ENCODE assay signal across 8 mouse cellular contexts in the genomic region with DNA sequence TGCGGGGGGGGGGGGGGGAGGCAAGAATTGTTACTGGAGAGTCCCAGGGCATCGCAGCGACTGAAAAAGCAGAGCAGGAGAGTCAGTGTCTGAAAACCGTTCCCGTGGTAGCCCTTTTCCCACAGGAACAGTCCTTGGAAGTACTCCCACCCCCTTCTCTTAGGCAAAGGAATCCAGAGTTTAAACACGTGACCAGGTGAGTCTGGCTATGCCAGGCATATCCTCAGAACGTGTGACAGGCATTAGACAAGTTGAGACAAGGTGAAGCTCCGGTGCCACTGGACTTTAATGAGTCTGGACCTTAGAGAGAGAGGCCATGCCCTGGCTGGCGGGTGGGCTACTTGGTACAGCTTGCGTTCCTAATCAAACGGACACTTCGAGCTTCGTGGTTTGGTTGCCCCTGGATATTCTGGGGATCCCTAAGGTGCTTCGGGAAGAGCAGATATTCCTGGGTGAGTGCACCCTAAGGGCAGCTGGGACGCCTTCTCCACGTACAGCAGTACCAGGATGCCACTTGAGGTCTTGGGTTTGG. TPM values are rescaled to one million over a fixed set of nuclear protein-coding genes. Genes with fewer than 3 reads are reported as not detected.
DNase-seq lines count a peak whose midpoint lies in the region; ATAC-seq and TF ChIP-seq lines count a peak whose summit lies in the region.

No protein-coding gene starts in this region.

- TF ChIP-seq EP300 in liver, embryonic 14.5 days (IDR thresholded peaks at IDR 0.05; ENCODE audit: low read depth), result no peak

- WGBS in forebrain, embryonic 14.5 days, result 13% methylated on average over 16 of the region's 16 CpGs
- 32% methylated on average over 16 of the region's 16 CpGs for WGBS in liver, embryonic 14.5 days (ENCODE audit: insufficient replicate concordance)

- H3K27ac ChIP-seq in forebrain, embryonic 14.5 days (ENCODE audit: low read depth, low read length), result no peak overlapping the region
- H3K27ac ChIP-seq in liver, embryonic 14.5 days, result no peak overlapping the region

- peaks cover 37% of the 10 kb centered on the region for H3K4me1 ChIP-seq in erythroblast, embryonic 14.5 days (ENCODE audit: control insufficient read depth)
- peaks cover 35% of the 10 kb centered on the region for H3K4me1 ChIP-seq in E14TG2a.4 (replicated peaks; ENCODE audit: low read depth, low read length)
- H3K4me1 ChIP-seq in forebrain, embryonic 14.5 days (ENCODE audit: control insufficient read depth, insufficient read depth, low read length), result peaks cover 16% of the 10 kb centered on the region
- H3K4me1 ChIP-seq in liver, embryonic 14.5 days (replicated peaks; ENCODE audit: control insufficient read depth in 2 of 2, insufficient read depth in 2 of 2, low read length in 1 of 2), result peaks cover 5 to 16% of the 10 kb centered on the region in 2 experiments; a peak in 3 of 4 replicates

- TF ChIP-seq CTCF in E14TG2a.4 (conservative IDR thresholded peaks at IDR 0.05; ENCODE audit: low read length), result no peak
- no peak for TF ChIP-seq CTCF in liver, embryonic 14.5 days (IDR thresholded peaks at IDR 0.05; ENCODE audit: low read depth)

- no peak for ATAC-seq in erythroblast, adult 5-6 weeks (replicated peaks; ENCODE audit: low FRiP score, poor library complexity, severe bottlenecking)
- ATAC-seq in forebrain, embryonic 14.5 days, result no peak; the same call in 1 of the 2 replicates
- no peak for ATAC-seq in liver, embryonic 14.5 days (ENCODE audit: insufficient read depth)

- peak overlapping the region; percentile 79 for H3K4me3 ChIP-seq in erythroblast, embryonic 14.5 days (replicated peaks)
- peak overlapping the region; percentile 80 for H3K4me3 ChIP-seq in E14TG2a.4 (replicated peaks; ENCODE audit: low read length)
- H3K4me3 ChIP-seq in forebrain, embryonic 14.5 days (ENCODE audit: low read depth, low read length), result peak overlapping the region; percentile 78
- H3K4me3 ChIP-seq in liver, embryonic 14.5 days (ENCODE audit: insufficient read depth in 1 of 2, low read depth in 2 of 2, low read length in 2 of 2), result peak overlapping the region; percentile 72 to 79

- no peak for DNase-seq in forebrain, embryonic 14.5 days (ENCODE audit: low spot score)
- no peak for DNase-seq in liver, embryonic 14.5 days (ENCODE audit: low read depth in 3 of 3, low spot score in 3 of 3)
- DNase-seq in urinary bladder, adult 2 months (ENCODE audit: low spot score), result no peak
- no peak for DNase-seq in right cerebral cortex, adult 2 months (ENCODE audit: low spot score in 2 of 2)
- DNase-seq in Muller cell, postnatal 12 days (ENCODE audit: inconsistent ontology term), result no peak

- peak overlapping the region; percentile 51; the same call in 1 of the 2 replicates for H3K9ac ChIP-seq in forebrain, embryonic 14.5 days (ENCODE audit: low read length)
- H3K9ac ChIP-seq in liver, embryonic 14.5 days (replicated peaks), result peak overlapping the region; percentile 76

- H3K36me3 ChIP-seq in erythroblast, embryonic 14.5 days (ENCODE audit: control insufficient read depth), result peaks cover 2% of the 10 kb centered on the region
- no peaks in the 10 kb centered on the region for H3K36me3 ChIP-seq in E14TG2a.4 (ENCODE audit: insufficient read depth, low read length)
- H3K36me3 ChIP-seq in forebrain, embryonic 14.5 days (ENCODE audit: control insufficient read depth, insufficient read depth, low read length), result no peaks in the 10 kb centered on the region
- no peaks in the 10 kb centered on the region for H3K36me3 ChIP-seq in liver, embryonic 14.5 days (replicated peaks; ENCODE audit: control insufficient read depth, insufficient read depth, low read depth)

- peak overlapping the region; percentile 97 for H3K4me2 ChIP-seq in forebrain, embryonic 14.5 days (ENCODE audit: low read length)
- H3K4me2 ChIP-seq in liver, embryonic 14.5 days (ENCODE audit: low read depth), result peak overlapping the region; percentile 84

- H3K27me3 ChIP-seq in erythroblast, embryonic 14.5 days (ENCODE audit: control insufficient read depth), result peaks cover 16% of the 10 kb centered on the region
- peaks cover 73% of the 10 kb centered on the region for H3K27me3 ChIP-seq in E14TG2a.4 (ENCODE audit: insufficient read depth, low read length)
- H3K27me3 ChIP-seq in forebrain, embryonic 14.5 days (replicated peaks; ENCODE audit: control insufficient read depth, insufficient read depth, low read length), result no peaks in the 10 kb centered on the region
- H3K27me3 ChIP-seq in liver, embryonic 14.5 days (ENCODE audit: control insufficient read depth, insufficient read depth, low read length), result no peaks in the 10 kb centered on the region

- no peaks in the 10 kb centered on the region for H3K9me3 ChIP-seq in erythroblast, embryonic 14.5 days (ENCODE audit: control insufficient read depth, low read length)
- no peaks in the 10 kb centered on the region for H3K9me3 ChIP-seq in E14TG2a.4 (ENCODE audit: low read length)
- no peaks in the 10 kb centered on the region for H3K9me3 ChIP-seq in forebrain, embryonic 14.5 days (replicated peaks; ENCODE audit: control insufficient read depth, low read length)
- no peaks in the 10 kb centered on the region for H3K9me3 ChIP-seq in liver, embryonic 14.5 days (ENCODE audit: control insufficient read depth, low read length)

RNA-seq across cellular contexts. Expression of a gene that starts 1.6 kb away (rescaled TPM):
- polyA plus RNA-seq in erythroblast, embryonic 14.5 days (2012), result 0.14 and 0.23 TPM in 2 replicates
- total RNA-seq in erythroblast, adult 5-6 weeks (2015; ENCODE audit: low replicate concordance), result 4.0 and 5.2 TPM in 2 replicates
- total RNA-seq in erythroblast, adult 5-6 weeks (2017; ENCODE audit: low replicate concordance), result 2.1 and 2.5 TPM in 2 replicates
- 5.7 and 6.4 TPM in 2 replicates for polyA plus RNA-seq in forebrain, embryonic 14.5 days (2014; fragmentation: Nextera tagmentation; extraction: Ambion mirVana)
- polyA plus RNA-seq in liver, embryonic 14.5 days (2012; rRNA removed), result 3.3 and 3.6 TPM in 2 replicates
- polyA plus RNA-seq in liver, embryonic 14.5 days (2014; fragmentation: Nextera tagmentation; extraction: Ambion mirVana), result 2.3 and 3.2 TPM in 2 replicates
- 24.4 and 27.7 TPM in 2 replicates for polyA plus RNA-seq in urinary bladder, adult 2 months (2012; rRNA removed)
